Mouse (Mus musculus): ENCODE measurements at regions not wholly inside any gene's neighbourhood (a gene's known extent, or its start where the extent isn't known, plus 50 kb on each side); places are given as distances from the start of the nearest gene placed in this dataset.

GRCm38 (mm10) chr6:35746034-35746433 is 206.3 kb upstream of the Mtpn start:
- Histone ChIP-seq H3K4me1 (ENCODE audit: insufficient read depth, low read length) (no peaks in the 10 kb centered on the region), H3K4me3 (ENCODE audit: low read depth, low read length) (no peak overlapping the region), H3K4me2 (ENCODE audit: low read depth, low read length, poor library complexity, severe bottlenecking) (no peak overlapping the region), H3K27me3 (ENCODE audit: insufficient read depth, low read length) (no peaks in the 10 kb centered on the region), H3K27ac (ENCODE audit: low read depth, low read length) (no peak overlapping the region), H3K9ac (replicated peaks; ENCODE audit: low read length, poor library complexity, severe bottlenecking) (no peak overlapping the region), H3K9me3 (ENCODE audit: low read length) (no peaks in the 10 kb centered on the region), H3K36me3 (ENCODE audit: insufficient read depth, low read length) (no peaks in the 10 kb centered on the region)
- ATAC-seq (ENCODE audit: low FRiP score), result no peak
- no peak for DNase-seq (ENCODE audit: low spot score)
- WGBS, result 50% methylated on average over 1 of the region's 1 CpGs
- no peak for TF ChIP-seq CTCF (IDR thresholded peaks at IDR 0.05)

- Histone ChIP-seq H3K9me3 (ENCODE audit: low read length) (no peaks in the 10 kb centered on the region), H3K36me3 (ENCODE audit: insufficient read depth, low read length) (no peaks in the 10 kb centered on the region), H3K4me3 (ENCODE audit: low read depth, low read length) (no peak overlapping the region), H3K27me3 (ENCODE audit: insufficient read depth, low read length) (no peaks in the 10 kb centered on the region), H3K27ac (ENCODE audit: low read depth, low read length) (no peak overlapping the region), H3K4me2 (ENCODE audit: low read depth, low read length, poor library complexity, severe bottlenecking) (no peak overlapping the region), H3K4me1 (ENCODE audit: insufficient read depth, low read length) (no peaks in the 10 kb centered on the region), H3K9ac (replicated peaks; ENCODE audit: low read length, poor library complexity, severe bottlenecking) (no peak overlapping the region)
- no peak for TF ChIP-seq CTCF (IDR thresholded peaks at IDR 0.05)
- ATAC-seq (ENCODE audit: low FRiP score) (no peak), DNase-seq (ENCODE audit: low spot score) (no peak)
- WGBS, result 89% methylated on average over 3 of the region's 3 CpGs
Observed at GRCm38 (mm10) chr6:35705587-35705986, 165.9 kb upstream of the Mtpn start.

- TF ChIP-seq CTCF (IDR thresholded peaks at IDR 0.05), result no peak
- Histone ChIP-seq H3K4me3 (ENCODE audit: low read depth, low read length) (no peak overlapping the region), H3K27me3 (ENCODE audit: insufficient read depth, low read length) (no peaks in the 10 kb centered on the region), H3K9me3 (ENCODE audit: low read length) (no peaks in the 10 kb centered on the region), H3K36me3 (ENCODE audit: insufficient read depth, low read length) (no peaks in the 10 kb centered on the region), H3K4me2 (ENCODE audit: low read depth, low read length, poor library complexity, severe bottlenecking) (no peak overlapping the region), H3K27ac (ENCODE audit: low read depth, low read length) (no peak overlapping the region), H3K4me1 (ENCODE audit: insufficient read depth, low read length) (no peaks in the 10 kb centered on the region), H3K9ac (replicated peaks; ENCODE audit: low read length, poor library complexity, severe bottlenecking) (no peak overlapping the region)
- ATAC-seq (ENCODE audit: low FRiP score) (no peak), DNase-seq (ENCODE audit: low spot score) (no peak)
- 94% methylated on average over 2 of the region's 2 CpGs for WGBS
Observed at GRCm38 (mm10) chr6:35667062-35667461, 127.4 kb upstream of the Mtpn start.

- no peaks in the 10 kb centered on the region for H3K9me3 ChIP-seq (ENCODE audit: low read length)
- no peak overlapping the region for H3K4me2 ChIP-seq (ENCODE audit: low read depth, low read length, poor library complexity, severe bottlenecking)
- no peaks in the 10 kb centered on the region for H3K36me3 ChIP-seq (ENCODE audit: insufficient read depth, low read length)
- TF ChIP-seq CTCF (IDR thresholded peaks at IDR 0.05), result no peak
- DNase-seq (ENCODE audit: low spot score) (no peak), ATAC-seq (ENCODE audit: low FRiP score) (no peak)
- no peaks in the 10 kb centered on the region for H3K27me3 ChIP-seq (ENCODE audit: insufficient read depth, low read length)
- H3K4me3 ChIP-seq (ENCODE audit: low read depth, low read length), result no peak overlapping the region
- WGBS, result 72% methylated on average over 4 of the region's 4 CpGs
- no peaks in the 10 kb centered on the region for H3K4me1 ChIP-seq (ENCODE audit: insufficient read depth, low read length)
- H3K27ac ChIP-seq (ENCODE audit: low read depth, low read length), result no peak overlapping the region
- no peak overlapping the region for H3K9ac ChIP-seq (replicated peaks; ENCODE audit: low read length, poor library complexity, severe bottlenecking)
Observed at GRCm38 (mm10) chr6:35651401-35651800, 111.7 kb upstream of the Mtpn start.

- no peak for DNase-seq (ENCODE audit: low spot score)
- H3K27me3 ChIP-seq (ENCODE audit: insufficient read depth, low read length), result no peaks in the 10 kb centered on the region
- no peak for TF ChIP-seq CTCF (IDR thresholded peaks at IDR 0.05)
Observed at GRCm38 (mm10) chr6:35645210-35645609, 105.5 kb upstream of the Mtpn start.

GRCm38 (mm10) chr6:35640672-35641071 is 101.0 kb upstream of the Mtpn start:
- Histone ChIP-seq H3K4me2 (ENCODE audit: low read depth, low read length, poor library complexity, severe bottlenecking) (no peak overlapping the region), H3K9me3 (ENCODE audit: low read length) (no peaks in the 10 kb centered on the region), H3K4me3 (ENCODE audit: low read depth, low read length) (no peak overlapping the region), H3K9ac (replicated peaks; ENCODE audit: low read length, poor library complexity, severe bottlenecking) (no peak overlapping the region), H3K27ac (ENCODE audit: low read depth, low read length) (no peak overlapping the region), H3K36me3 (ENCODE audit: insufficient read depth, low read length) (no peaks in the 10 kb centered on the region), H3K27me3 (ENCODE audit: insufficient read depth, low read length) (no peaks in the 10 kb centered on the region), H3K4me1 (ENCODE audit: insufficient read depth, low read length) (no peaks in the 10 kb centered on the region)
- peak; percentile 9 for DNase-seq (ENCODE audit: low spot score)
- TF ChIP-seq CTCF (IDR thresholded peaks at IDR 0.05), result no peak
- no peak for ATAC-seq (ENCODE audit: low FRiP score)

More at GRCm38 (mm10) chr6:35645210-35645609, 105.5 kb upstream of the Mtpn start:
- Histone ChIP-seq H3K4me1 (ENCODE audit: insufficient read depth, low read length) (no peaks in the 10 kb centered on the region), H3K27ac (ENCODE audit: low read depth, low read length) (no peak overlapping the region), H3K4me3 (ENCODE audit: low read depth, low read length) (no peak overlapping the region), H3K9ac (replicated peaks; ENCODE audit: low read length, poor library complexity, severe bottlenecking) (no peak overlapping the region), H3K36me3 (ENCODE audit: insufficient read depth, low read length) (no peaks in the 10 kb centered on the region), H3K4me2 (ENCODE audit: low read depth, low read length, poor library complexity, severe bottlenecking) (no peak overlapping the region), H3K9me3 (ENCODE audit: low read length) (no peaks in the 10 kb centered on the region)
- no peak for ATAC-seq (ENCODE audit: low FRiP score)
- 92% methylated on average over 7 of the region's 7 CpGs for WGBS
